Mouse (Mus musculus) megakaryocyte, embryonic 14.5 days (primary cell): ENCODE data around the gene Flt3l.

Experiments
- FLI1 ChIP-seq: IDR thresholded peaks from 2 replicates; pipeline ENCODE4 v1.6.1; 2012; ENCODE audit warnings: low read length, inconsistent platforms, mixed read lengths
- GATA1 ChIP-seq: IDR thresholded peaks from 3 replicates; pipeline ENCODE4 v1.6.1; 2012; ENCODE audit warnings: mixed read lengths, low read length, inconsistent platforms, borderline replicate concordance

- TF ChIP-seq GATA1 (no peak), FLI1 (no peak)
Measured at GRCm38 (mm10) chr7:45147899-45148298, 11.7 kb upstream of the Flt3l start.
